Mouse (Mus musculus) cerebellum, adult 11-12 months (tissue): Measurements from ENCODE around the gene Chaf1a.

ENCODE experiments used
- DNase-seq: peaks from one replicate; pipeline ENCODE4 v3.0.0; 2022

Chaf1a gene

GRCm38 (mm10) chr17:56020400-56021084, 19.7 kb upstream of the Chaf1a start:
- peak; percentile 54 for DNase-seq

DNA sequence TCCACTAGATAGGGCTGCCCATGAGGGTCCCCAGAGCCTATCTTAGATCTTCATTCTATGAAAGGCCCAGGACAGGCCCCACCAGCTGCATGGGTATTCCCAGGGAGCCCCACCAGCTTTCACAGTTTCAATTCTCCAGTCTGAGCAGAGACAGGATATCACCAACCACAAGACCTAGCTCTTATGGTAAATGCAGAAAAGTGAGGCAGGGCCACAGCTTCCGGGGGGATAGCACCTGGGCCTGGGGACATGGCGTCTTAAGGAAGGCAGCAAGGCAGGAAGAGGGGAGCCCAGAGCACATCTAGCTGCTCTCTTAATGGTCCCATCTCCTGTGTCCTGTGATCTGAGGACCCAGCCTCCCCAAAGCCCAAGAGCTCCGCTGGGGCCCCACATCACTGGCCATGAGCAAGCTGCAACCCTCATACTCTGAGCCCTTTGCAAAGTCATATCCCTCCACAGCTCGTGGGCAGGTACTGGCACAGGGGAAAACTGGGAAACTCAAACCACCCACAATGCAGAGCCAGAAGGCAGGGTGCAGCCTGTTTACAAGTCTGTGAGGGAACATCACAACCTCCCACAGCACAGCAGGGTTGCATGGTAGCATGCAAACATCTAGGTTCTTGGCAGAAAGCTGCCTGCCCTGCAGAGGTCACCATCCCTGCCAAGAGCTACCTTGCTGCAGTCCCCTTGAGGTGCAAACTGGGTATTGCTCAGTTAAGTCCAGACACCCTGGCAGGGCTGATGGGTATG, 18.9 kb upstream of the Chaf1a start:
- peak; percentile 65 for DNase-seq

DNA sequence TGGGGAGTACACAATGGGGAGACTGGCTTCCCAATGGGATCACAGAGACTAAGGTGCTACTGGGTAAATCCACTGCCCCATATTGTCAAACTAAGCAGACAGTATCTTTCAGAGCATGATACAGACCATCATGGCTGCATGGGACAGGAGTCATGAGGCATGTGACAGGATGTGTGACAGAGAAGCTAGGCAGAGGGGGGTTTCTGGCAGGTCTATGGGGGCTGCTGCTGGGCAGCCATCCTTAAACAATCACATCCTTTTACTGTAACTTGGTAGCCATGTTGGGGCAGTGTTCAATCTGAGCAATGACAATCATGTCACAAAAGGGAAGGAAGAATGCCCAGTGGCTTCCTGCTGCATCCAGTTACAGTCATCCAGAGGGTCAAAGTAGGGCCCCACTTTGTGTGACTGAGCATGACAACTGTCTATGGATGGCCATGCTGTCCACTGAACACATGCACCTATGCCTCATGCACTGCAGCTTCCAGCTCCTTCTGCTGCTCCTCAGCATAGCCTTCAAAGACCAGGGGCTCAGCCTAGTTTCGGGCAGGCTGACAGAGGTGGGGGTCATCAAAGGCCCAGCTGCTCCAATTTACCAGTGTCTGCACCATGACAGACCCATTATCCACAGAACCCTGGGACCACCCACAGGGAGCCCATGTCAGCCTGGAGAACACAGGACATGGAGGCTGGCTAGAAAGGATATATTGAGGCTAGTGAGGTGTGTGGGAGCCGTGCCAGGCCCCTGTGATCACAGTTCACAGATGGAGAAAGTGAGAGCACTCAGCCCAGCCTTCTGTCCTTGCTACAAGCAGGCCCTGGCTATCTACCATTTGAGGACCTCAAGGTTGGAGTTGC, 17.9 kb upstream of the Chaf1a start:
- peak; percentile 83 for DNase-seq

DNA sequence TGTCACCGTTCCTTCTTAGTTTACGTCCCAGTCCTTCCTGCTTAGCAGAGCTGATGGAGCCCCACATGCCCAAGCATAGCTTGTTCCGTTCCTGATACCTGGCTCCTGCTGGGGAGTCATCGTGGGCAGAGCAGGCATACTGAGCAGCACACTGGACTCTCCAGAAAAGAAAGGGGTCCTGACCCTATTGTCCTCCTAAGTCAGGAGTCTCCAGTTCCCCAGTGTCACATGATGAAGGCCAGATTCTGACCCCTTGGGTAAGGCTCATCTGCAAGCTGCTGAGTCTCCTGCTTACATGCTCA, 17.3 kb upstream of the Chaf1a start:
- DNase-seq: no peak

DNA sequence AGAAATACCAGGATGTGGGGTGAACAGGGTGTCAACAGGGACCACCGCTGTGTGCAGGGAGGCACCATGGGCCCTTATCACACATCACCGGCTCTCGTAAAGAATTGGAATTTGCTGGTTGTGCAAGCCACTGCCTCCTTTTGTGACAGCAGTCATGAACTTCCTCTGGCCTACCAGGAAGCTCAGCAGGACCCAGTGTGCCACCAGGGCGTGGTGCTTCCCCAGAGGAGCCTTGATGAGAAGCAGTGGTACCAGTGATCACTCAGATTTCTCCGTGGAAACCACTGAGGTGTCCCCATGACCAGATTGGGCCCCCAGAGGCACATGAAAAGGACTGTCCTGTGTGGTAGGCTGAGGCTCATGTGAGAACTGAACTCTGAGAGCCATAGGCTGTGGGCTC, 16.9 kb upstream of the Chaf1a start:
- DNase-seq: no peak

- peak; percentile 28 for DNase-seq
These were observed 15.8 kb upstream of the Chaf1a start for GRCm38 (mm10) chr17:56024476-56024875.

GRCm38 (mm10) chr17:56024931-56025330, 15.3 kb upstream of the Chaf1a start:
- DNase-seq: peak; percentile 39

DNA sequence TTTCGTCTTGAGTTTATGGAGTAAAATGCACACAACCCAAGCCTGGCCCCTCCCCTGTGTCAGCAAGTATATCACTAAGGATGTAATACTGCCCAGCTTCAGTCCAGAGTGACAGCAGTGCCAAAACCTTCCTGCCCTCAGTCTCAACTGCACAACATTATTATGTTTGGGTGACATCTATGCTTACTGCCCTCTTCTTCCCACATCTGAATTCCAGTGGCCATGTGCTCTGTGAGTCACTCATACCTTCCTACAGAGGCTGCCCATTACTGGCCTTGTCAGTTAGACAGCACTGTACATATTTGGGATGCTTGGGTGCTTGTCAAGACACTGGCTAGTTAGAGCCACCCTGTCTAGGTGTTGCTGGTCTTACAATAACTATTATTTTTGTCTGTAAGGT, 13.9 kb upstream of the Chaf1a start:
- peak; percentile 28 for DNase-seq

DNA sequence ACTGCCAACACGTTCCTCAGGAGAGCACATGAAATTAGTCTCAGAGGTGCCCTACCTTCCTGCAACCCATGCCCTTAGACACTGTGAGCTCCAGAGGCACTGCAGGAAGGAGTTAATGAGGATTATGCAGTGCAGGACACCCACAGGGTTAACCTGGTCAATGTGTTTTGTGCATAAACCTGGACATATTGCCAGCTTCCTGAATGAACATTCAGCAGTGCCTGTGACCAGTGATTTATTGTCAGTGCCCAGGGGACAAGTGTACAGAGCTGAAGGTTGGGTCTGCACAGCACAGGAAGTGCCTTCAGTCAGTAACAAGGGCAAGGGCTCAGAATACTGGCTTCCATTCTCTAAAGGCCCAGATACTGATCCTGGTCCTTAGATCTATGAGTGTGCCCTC, 13.4 kb upstream of the Chaf1a start:
- DNase-seq: peak; percentile 34

GRCm38 (mm10) chr17:56027801-56028441, 12.3 kb upstream of the Chaf1a start:
- DNase-seq: peak; percentile 75

DNA sequence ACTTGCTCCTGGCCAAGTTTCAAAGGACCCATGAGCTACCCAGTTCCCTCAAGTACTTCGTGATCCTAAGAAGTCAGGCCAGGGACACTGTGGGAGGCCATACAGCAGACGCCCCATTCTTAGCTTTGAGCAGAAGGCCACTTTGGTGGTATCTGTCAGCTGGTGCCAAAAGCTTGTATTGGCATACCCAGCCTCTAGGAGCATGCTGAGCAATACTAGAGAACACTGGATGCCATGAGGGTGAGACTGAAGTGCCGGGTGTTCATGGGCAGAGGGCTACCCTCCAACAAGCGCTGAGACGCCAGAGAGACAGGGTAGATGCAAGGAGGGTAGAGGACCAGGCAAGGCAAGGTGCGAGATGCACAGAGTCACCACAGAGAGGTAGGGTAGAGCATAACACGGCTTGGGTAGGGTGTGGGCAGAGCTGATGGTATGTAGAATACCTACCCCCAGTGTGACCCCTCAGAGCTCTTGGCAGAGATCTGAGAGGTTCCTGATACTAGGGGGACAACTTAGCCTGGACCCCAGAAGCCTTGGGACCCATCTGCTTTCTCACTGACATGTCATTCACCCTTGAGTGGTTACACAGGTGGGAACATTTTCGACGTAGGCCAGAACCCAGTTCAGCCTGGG, 9.9 kb upstream of the Chaf1a start:
- DNase-seq: peak; percentile 63

- peak; percentile 58 for DNase-seq
These were observed 9.3 kb upstream of the Chaf1a start for GRCm38 (mm10) chr17:56030919-56031318.

- peak; percentile 38 for DNase-seq
These were observed 8.8 kb upstream of the Chaf1a start for GRCm38 (mm10) chr17:56031431-56031830.

DNA sequence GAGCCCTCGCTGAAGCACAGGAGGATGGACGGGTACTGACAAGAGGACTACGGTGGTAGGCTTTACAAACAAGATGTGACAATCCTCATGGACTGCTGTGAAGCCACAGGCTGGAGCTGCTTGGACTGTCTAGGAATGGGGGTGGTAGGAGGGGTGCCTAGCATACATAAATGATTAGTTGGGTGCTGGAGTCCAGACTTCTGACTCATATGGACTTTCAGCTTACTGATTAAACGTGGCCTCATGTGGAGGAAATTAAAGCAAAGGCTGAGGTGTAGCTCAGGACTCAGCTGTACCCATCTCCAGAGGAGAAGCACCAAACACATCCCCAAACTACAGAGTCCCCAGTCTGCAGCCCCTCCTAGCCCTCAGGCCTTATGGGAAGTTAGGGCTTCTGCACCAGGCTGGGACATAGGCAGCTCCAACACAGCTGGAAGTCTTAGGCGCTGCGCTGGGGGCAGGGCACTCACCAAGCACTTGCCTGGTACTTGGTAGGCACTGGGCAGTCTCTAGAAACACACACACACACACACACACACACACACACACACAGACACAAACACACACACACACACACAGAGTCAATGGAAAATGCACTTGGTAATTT, 8.0 kb upstream of the Chaf1a start:
- peak; percentile 36 for DNase-seq

DNA sequence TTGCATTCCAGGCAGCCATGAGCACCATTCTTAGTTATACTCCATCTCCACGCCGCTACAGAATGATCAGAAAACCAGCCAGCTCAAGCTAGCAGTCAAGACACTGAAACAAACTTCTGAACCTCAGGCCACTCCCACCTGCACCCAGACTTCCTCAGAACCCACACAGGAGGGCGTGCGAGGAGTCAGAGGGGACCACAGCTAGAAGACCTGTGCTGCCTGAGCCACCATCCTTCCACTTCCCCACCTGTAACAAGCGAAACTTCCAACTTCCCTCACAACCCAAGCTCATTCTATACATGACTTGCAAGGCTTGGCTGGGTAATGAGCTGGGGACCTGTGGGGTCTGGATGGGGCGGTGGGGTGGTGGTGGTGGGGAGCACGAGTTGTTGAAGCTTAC, 7.4 kb upstream of the Chaf1a start:
- DNase-seq: peak; percentile 22

DNA sequence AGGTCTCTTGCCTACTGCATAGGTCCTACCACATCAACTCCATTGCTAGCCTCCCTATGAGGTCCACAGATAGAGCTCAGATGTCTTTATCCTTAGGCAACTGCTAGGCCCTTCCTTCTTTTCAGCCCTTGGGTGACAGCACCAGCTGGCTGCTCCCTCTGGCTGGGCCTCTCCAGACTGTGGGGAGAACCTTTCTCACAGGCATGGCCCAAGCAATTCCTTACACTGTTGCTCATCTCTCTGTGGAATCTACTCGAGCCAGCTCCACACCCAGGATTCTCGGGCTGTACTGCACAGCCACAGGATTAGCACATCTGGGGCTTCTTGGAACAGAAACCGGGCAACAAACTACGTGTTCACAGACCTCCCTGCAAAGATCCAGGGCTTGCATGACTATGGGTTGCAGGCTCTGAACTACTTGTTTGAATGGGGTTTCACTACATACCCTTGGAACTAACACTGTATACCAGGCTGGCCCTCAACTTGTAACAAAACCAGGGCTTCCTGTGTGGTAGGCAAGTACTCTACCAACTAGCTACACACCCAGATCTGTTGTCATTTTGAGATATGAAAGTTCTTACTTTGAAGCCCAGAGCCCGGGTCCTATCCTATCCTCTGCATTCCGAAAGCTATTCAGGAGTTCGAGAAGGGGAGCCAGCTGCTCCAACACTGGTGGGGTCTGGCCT, 6.1 kb upstream of the Chaf1a start:
- DNase-seq: peak; percentile 27

DNA sequence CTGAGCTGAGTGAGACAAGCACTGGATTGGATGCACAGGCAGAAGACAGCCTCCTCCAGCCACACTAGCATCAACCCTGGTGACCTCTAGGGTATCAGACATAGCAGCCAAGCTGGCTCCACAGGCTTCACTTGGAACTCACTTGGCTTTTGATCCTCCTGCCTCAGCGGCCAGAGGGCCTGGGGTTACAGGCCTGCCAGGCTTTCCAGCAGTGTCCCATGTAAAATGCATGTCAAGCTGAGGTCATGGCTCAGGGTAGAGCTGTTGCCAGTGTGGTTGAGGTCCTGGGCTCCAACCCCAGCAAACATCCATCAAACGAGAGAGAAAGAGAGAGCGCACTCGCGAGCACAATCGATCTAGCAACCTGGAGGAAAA, 5.5 kb upstream of the Chaf1a start:
- peak; percentile 40 for DNase-seq

GRCm38 (mm10) chr17:56035216-56035615, 5.0 kb upstream of the Chaf1a start:
- DNase-seq: peak; percentile 22

DNA sequence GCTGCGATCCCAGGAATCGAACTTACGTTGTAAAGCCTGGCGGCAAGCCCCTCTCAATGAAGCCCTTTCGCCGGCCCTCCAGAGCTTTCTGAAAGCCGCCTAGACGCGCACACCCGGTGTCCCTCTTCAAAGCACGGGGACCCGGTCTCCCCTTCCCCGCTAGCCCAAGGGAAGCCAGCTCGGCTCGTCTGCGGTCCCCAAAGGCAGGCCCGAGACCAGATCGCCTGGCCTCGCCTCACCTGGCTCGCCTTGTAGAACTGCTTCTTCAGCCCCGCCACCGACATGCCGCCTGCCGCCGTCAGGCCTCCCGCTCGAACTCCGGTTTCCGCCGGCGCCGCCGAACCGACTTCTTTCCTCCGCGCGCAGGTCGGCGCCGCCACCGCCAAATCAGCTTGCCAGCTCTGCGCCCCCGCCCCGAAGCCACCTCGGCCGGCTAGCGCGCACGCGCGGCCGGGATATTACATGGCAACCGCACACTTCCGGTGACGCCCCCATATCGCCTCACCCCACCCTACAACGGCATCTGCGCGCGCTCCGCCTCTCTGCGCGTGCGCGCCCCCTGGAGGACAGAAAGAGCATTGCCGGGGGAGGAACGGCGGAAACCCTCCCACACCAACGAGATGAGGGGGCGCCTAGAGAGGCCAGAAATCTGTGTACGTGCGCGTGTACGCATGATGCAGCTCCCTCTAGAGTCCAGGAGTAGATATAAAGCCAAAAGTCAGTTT, 3.9 kb upstream of the Chaf1a start, which contains the start of gene Sh3gl1:
TSS of gene Sh3gl1 (minus strand) at position 460 of the 725 bp plus-strand sequence.
- DNase-seq: peak; percentile 99

DNA sequence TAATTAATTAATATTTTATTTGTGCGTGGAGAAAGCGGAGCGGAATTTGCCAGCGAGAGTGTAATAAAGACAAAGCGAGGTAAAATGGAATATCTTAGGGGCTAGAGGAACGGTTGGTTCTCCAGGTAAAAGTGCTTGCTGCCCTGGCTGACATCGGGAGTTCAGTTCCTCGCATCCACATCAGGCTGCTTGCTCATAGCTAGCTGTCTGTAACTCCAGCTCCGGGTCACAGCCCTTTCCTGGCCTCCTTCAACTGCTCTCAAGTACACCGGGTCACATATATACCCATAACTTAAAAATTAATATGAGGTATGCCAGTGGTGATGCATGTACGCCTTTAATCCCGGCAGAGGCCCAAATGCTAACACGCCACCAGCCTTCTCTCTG, 3.3 kb upstream of the Chaf1a start:
- DNase-seq: no peak
